Mouse (Mus musculus): ENCODE measurements around the gene Phrf1. TPM values are rescaled to one million over a fixed set of nuclear protein-coding genes. Genes with fewer than 3 reads are reported as not detected.
"Not testable (repeated sequence)": the region's sequence is repeated elsewhere in the genome, so short reads cannot be mapped to it uniquely, and the experiment has no call there.

Gene Phrf1
- polyA plus RNA-seq, 1 experiment: 82.9 TPM

DNA sequence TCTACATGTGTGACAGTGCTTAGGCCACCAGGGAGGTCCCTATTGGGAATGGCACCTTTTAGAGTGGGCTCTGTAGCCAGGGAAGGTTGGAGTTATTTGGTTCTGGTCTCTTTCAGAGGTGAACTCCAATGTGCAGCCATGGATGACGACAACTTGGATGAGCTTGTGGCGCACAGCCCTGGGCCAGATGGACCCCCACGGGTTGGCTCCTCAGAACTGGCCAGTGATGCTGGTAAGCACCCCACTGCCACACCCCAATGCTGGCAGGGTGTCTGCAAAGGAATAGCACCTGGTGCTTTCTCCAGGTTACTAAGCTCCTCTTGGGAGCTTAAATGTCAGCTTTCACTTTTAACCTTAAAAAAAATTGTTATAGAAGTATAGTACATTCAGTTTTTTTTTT, 2.5 kb downstream of the Phrf1 start:
- H3K36me3 ChIP-seq (replicated peaks; ENCODE audit: low read length): peaks cover 55% of the 10 kb centered on the region
- peak overlapping the region; percentile 14 for H3K4me3 ChIP-seq (replicated peaks)
- TF ChIP-seq FLI1 (IDR thresholded peaks at IDR 0.05; ENCODE audit: low read length) (no peak), GATA1 (IDR thresholded peaks at IDR 0.05; ENCODE audit: borderline replicate concordance, low read length) (no peak)
- peaks cover 50% of the 10 kb centered on the region for H3K4me1 ChIP-seq
- no peaks in the 10 kb centered on the region for H3K27me3 ChIP-seq (replicated peaks)
- no peaks in the 10 kb centered on the region for H3K9me3 ChIP-seq

DNA sequence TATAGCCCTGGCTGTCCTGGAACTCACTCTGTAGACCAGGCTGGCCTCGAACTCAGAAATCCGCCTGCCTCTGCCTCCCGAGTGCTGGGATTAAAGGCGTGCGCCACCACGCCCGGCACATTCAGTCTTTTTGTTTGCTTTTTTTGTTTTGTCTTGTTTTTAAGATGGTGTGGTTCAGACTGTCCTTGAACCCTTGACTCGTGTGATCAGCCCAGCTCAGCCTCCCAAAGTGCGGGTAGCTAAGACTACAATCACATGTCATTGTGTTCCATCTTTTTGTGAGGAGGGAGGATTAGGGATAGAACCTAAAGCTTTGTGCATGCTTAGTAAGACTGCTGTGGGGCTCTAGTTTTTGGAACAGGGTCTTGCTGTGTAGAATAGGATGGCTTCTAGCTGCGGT, 3.0 kb downstream of the Phrf1 start:
- no peaks in the 10 kb centered on the region for H3K27me3 ChIP-seq (replicated peaks)
- H3K36me3 ChIP-seq (replicated peaks; ENCODE audit: low read length): peaks cover 58% of the 10 kb centered on the region
- peaks cover 50% of the 10 kb centered on the region for H3K4me1 ChIP-seq
- H3K9me3 ChIP-seq: no peaks in the 10 kb centered on the region
- TF ChIP-seq FLI1 (IDR thresholded peaks at IDR 0.05; ENCODE audit: low read length): no peak
- TF ChIP-seq GATA1 (IDR thresholded peaks at IDR 0.05; ENCODE audit: borderline replicate concordance, low read length): no peak
- H3K4me3 ChIP-seq (replicated peaks): no peak overlapping the region

DNA sequence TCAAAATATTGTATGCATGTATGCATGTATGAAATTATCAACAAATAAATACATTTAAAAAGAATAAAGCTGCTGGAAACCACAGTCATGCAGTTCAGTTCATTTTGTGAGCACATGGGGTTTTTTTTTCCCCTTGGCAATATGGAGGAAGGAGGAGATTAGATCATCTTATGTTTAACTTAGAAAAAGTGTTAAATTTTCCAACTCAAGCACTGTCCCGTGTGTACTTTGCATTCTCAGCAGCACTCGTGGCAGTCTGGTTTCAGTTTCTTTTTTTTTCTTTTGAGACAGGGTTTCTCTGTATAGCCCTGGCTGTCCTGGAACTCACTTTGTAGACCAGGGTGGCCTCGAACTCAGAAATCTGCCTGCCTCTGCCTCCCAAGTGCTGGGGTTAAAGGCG, 21.9 kb downstream of the Phrf1 start:
- peaks cover 13% of the 10 kb centered on the region; the same call in 1 of the 2 replicates for H3K4me1 ChIP-seq
- H3K27me3 ChIP-seq (replicated peaks); H3K9me3 ChIP-seq; H3K4me3 ChIP-seq (replicated peaks): not testable (repeated sequence)
- H3K36me3 ChIP-seq (replicated peaks; ENCODE audit: low read length): peaks cover 95% of the 10 kb centered on the region

DNA sequence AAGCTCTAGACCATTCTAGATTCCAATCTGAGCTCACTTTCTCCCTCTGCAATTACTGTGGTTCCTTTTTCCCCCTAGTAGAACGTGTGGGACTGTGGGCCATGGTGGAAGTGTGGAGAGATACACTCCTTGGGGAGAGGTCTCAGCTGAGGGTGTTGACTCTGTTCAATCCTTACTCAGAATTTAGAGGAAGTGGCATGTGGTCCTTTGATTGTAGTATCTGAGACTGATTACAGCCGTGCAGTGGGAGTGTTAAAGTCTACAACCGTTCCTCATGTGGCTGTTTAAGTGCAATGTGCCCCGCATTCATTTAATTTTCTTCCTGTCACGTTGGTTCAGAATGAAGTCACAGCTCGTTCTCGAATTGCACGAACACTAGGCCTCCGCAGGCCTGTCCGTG, 27.6 kb downstream of the Phrf1 start:
- H3K4me1 ChIP-seq: peaks cover 1% of the 10 kb centered on the region; the same call in 1 of the 2 replicates
- TF ChIP-seq FLI1 (IDR thresholded peaks at IDR 0.05; ENCODE audit: low read length) (no peak), GATA1 (IDR thresholded peaks at IDR 0.05; ENCODE audit: borderline replicate concordance, low read length) (no peak)
- no peaks in the 10 kb centered on the region for H3K27me3 ChIP-seq (replicated peaks)
- H3K36me3 ChIP-seq (replicated peaks; ENCODE audit: low read length): peaks cover 96% of the 10 kb centered on the region
- no peak overlapping the region for H3K4me3 ChIP-seq (replicated peaks)
- H3K9me3 ChIP-seq: no peaks in the 10 kb centered on the region

DNA sequence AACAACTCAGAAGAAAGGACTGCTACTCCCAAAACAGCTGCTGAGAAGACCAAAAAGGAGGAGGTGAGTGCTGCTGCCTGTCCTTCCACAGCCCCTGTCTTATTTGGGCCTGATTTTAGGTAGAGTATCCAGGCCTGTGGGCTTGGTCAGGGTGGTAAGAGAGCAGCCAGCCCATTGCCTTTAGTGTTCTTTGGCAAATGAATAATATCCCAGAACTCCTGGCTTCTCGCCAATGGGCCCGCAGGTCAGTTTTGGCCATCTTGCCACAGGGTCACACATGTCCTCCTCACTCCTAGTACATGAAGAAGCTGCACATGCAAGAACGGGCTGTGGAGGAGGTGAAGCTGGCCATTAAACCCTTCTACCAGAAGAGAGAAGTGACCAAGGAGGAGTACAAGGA, 32.9 kb downstream of the Phrf1 start:
- Histone ChIP-seq H3K9me3 (no peaks in the 10 kb centered on the region), H3K4me1 (peaks cover 39% of the 10 kb centered on the region), H3K4me3 (replicated peaks) (no peak overlapping the region), H3K36me3 (replicated peaks; ENCODE audit: low read length) (peaks cover 86% of the 10 kb centered on the region), H3K27me3 (replicated peaks) (no peaks in the 10 kb centered on the region)
- TF ChIP-seq FLI1 (IDR thresholded peaks at IDR 0.05; ENCODE audit: low read length): no peak
- no peak for TF ChIP-seq GATA1 (IDR thresholded peaks at IDR 0.05; ENCODE audit: borderline replicate concordance, low read length)

DNA sequence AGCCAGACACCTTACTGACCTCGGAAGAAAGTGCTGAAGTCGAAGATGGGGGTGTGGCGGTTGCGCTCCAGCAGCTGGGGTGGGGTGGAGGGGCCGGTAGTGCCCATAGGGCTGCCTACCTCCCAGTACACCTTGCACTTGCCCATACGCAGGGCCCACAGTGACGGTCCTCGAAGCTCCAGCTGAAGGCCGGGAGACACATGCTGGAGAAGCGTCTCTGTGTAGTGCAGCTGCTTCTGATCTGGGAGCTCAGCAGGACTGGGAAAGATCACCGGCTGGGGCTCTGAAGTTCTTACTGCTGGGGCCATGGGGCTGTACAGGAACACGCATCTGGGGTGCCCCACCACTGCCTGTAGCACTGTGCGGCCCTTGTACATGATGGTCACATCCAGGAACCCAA, 35.1 kb downstream of the Phrf1 start:
- no peaks in the 10 kb centered on the region for H3K27me3 ChIP-seq (replicated peaks)
- H3K36me3 ChIP-seq (replicated peaks; ENCODE audit: low read length): peaks cover 65% of the 10 kb centered on the region
- peaks cover 53% of the 10 kb centered on the region for H3K4me1 ChIP-seq
- TF ChIP-seq GATA1 (IDR thresholded peaks at IDR 0.05; ENCODE audit: borderline replicate concordance, low read length) (no peak), FLI1 (IDR thresholded peaks at IDR 0.05; ENCODE audit: low read length) (no peak)
- no peak overlapping the region for H3K4me3 ChIP-seq (replicated peaks)
- H3K9me3 ChIP-seq: no peaks in the 10 kb centered on the region

DNA sequence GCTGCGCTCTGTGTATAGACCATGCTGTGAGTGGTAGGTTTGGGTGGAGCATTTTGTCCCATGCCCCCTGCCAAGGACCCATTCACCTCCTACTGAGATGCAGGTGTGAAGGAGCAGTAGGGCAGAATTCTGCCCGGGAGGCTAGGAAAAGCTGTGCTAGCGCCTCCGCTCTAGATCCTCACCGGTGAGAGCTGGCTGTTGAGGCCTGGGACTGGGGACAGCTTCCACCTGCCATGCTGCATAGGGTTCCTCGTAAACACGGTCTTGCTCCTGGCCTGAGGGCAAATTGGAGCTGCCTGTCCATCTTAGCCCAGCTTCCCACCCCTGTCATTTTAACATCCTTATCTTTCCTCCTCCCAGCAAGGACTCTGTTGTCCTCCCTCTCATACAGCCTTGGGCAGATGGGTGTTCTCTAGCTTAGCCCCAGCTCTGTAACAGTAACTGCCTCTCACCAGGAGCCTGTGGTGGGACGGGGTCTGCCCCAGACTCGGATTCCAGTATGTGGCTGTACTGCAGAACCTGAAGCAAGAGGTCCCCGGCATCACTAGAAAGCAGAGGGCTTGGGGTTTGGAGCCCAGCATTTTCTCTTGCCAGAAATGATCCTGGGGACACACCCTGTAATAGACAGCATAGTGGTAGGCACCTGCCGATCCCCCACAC, 35.6 kb downstream of the Phrf1 start:
- Histone ChIP-seq H3K36me3 (replicated peaks; ENCODE audit: low read length) (peaks cover 59% of the 10 kb centered on the region), H3K4me1 (peaks cover 58% of the 10 kb centered on the region), H3K4me3 (replicated peaks) (peak overlapping the region; percentile 18), H3K27me3 (replicated peaks) (no peaks in the 10 kb centered on the region), H3K9me3 (no peaks in the 10 kb centered on the region)
- TF ChIP-seq GATA1 (IDR thresholded peaks at IDR 0.05; ENCODE audit: borderline replicate concordance, low read length): no peak

DNA sequence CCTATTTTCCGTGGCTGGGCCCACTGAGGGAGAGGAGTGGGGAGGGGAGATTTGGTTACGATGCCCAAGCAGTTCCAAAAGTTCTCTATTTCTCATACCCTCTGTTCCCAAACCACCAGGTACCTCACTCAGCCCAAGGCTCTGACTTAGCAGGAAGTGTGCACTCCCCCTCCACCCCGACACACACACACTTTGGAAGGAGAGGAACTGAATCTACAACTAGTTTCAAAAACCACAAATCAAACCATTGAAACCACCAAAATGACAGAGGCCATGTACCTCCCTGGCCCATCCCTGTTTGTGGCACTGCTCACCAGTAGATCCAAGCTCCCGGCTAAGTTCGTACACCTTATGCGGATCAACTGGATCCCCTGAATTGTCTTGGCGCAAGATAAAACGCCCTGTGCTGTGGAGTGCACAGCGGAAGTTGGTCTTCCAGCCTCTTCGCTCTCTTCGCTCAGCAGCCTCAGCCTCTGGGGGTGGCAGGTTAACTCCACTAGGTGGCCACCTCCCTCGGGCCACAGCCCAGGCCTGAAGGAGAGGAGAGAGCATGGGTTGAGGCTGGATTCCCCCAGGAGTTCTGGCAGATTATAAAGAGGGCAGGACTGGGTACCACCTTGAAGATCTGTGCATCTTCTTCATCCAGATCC, 36.3 kb downstream of the Phrf1 start:
- H3K36me3 ChIP-seq (replicated peaks; ENCODE audit: low read length): peaks cover 52% of the 10 kb centered on the region
- no peak for TF ChIP-seq FLI1 (IDR thresholded peaks at IDR 0.05; ENCODE audit: low read length)
- TF ChIP-seq GATA1 (IDR thresholded peaks at IDR 0.05; ENCODE audit: borderline replicate concordance, low read length): no peak

DNA sequence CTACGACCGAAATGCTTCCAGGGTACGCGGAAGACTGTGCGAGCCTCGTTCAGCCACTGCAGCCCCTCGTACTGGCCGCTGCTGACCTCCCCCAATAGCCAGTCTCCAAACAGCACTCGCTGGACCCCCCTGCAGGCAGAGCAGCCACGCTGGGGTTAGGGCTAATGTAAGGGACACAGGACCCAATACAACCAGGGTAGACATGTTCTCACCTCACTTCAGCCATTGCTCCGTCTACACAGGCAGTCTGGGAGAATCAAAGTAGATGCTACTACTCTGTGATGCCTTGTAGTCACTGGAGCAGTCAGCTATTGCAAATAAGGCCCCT, 36.8 kb downstream of the Phrf1 start:
- no peak for TF ChIP-seq GATA1 (IDR thresholded peaks at IDR 0.05; ENCODE audit: borderline replicate concordance, low read length)
- no peak for TF ChIP-seq FLI1 (IDR thresholded peaks at IDR 0.05; ENCODE audit: low read length)
- H3K4me1 ChIP-seq: peaks cover 70% of the 10 kb centered on the region
- no peaks in the 10 kb centered on the region for H3K9me3 ChIP-seq
- H3K36me3 ChIP-seq (replicated peaks; ENCODE audit: low read length): peaks cover 47% of the 10 kb centered on the region
- H3K27me3 ChIP-seq (replicated peaks): peaks cover 4% of the 10 kb centered on the region
- peak overlapping the region; percentile 96 for H3K4me3 ChIP-seq (replicated peaks)

More for the DNA sequence above, 36.3 kb downstream of the Phrf1 start:
- H3K4me3 ChIP-seq (replicated peaks): peak overlapping the region; percentile 96
- H3K9me3 ChIP-seq: no peaks in the 10 kb centered on the region
- H3K4me1 ChIP-seq: peaks cover 65% of the 10 kb centered on the region
- peaks cover 3% of the 10 kb centered on the region for H3K27me3 ChIP-seq (replicated peaks)

DNA sequence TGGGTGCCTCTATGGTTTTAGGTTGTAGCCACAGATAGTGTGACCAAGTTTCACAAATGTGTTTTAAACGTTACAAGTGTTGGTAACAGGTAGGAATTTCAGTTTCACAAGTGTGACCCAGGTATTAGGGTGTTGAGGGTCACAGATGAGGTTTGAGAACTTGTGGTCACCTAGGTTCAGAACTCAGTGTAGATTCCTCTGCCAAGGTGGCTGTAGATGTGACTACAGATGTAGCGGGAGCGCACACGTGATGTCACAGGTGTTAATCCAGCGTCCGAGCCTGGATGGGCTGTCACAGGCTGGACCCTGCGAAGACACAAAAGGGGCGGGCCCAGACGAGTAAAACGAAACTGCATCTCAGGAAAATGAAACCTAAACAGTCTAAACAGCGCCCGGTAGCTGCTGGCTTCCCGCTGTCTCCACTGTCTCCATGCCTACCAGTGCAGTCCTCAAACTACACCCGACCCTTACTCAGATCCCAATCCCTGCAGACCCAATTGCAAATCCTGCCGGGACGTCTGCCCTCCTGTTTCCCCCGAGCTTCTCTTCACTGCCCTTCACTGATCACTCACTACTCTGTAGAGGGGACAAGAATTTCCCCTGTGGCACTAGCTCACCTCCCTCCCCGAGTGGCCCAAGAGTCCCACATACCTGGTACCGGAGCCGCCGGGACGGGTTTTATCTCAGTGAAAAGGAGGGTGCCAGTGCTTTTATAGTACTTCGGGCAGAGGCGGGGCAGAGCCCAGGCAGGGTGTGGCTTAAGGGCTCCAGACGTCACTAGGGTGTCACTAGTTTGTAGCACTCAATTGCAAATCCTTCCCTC, 37.4 kb downstream of the Phrf1 start, which contains the start of gene Irf7:
TSS of gene Irf7 (minus strand) at position 743 of the 823 bp plus-strand sequence.
- H3K36me3 ChIP-seq (replicated peaks; ENCODE audit: low read length): peaks cover 41% of the 10 kb centered on the region
- peak within 1 kb of the TSS; percentile 96 for H3K4me3 ChIP-seq (replicated peaks)
- peaks cover 7% of the 10 kb centered on the region for H3K27me3 ChIP-seq (replicated peaks)
- no peaks in the 10 kb centered on the region for H3K9me3 ChIP-seq
- H3K4me1 ChIP-seq: peaks cover 76% of the 10 kb centered on the region
- no peak for TF ChIP-seq GATA1 (IDR thresholded peaks at IDR 0.05; ENCODE audit: borderline replicate concordance, low read length)
- TF ChIP-seq FLI1 (IDR thresholded peaks at IDR 0.05; ENCODE audit: low read length): no peak
